Mouse (Mus musculus): ENCODE measurements around the gene Dnah9.

Gene Dnah9

DNA sequence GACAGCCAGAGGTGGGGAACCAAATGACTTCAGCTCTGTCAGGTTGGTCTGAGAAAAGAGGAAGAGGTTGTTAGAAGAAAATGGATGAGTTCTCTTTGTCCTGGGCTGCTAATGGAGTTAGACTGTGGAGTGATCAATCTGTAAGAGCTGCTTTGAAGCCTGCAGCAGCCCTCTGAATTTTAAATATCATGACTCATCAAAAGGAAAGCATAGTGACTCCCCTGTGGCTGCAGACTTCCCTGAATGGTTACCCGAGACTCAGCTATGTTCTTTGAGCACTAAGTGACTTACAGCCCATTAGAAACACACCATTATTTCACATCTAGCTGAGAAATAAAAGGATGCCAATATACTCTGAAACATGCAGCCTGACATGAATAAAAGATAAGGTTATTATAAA lies 240.4 kb downstream of the Dnah9 start:
- no peak for DNase-seq (ENCODE audit: low read depth, low spot score)

DNA sequence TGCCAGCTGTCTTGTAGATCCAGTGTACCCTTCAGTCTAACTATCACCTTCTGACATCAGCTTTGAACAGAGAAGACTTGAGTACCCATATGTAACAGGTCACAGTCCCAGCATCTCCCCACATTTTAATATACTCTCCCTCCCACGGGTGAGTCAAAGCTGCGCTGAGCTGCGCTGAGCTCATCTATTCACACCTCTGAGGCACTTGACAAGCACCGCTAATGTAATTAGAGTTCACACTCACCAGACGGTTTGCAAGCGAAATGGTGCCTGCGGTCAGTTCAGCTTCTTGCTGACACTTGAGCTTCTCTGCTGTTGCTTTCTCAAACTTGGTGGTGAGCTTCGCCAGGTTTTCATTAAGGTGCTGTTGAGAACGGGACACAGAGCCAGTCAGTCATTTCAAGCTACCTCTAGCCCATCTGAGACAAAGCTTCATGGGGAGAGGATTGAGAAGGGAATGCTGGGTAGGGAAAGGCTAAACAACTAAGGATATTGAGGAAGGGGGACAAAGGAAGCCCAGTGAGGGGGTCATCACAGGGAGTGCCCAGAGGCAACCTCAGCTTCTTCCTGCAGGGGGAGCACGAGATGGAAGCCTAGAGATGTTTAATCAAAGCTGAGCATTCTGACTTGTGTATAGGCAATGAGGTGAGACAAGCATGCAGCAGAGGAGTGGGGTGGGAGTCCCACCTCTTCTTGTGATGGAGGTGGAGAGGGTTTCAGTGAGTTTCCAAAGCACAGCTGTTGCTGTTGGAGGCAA lies 249.7 kb downstream of the Dnah9 start:
- DNase-seq (ENCODE audit: low read depth, low spot score) = peak; percentile 4

DNA sequence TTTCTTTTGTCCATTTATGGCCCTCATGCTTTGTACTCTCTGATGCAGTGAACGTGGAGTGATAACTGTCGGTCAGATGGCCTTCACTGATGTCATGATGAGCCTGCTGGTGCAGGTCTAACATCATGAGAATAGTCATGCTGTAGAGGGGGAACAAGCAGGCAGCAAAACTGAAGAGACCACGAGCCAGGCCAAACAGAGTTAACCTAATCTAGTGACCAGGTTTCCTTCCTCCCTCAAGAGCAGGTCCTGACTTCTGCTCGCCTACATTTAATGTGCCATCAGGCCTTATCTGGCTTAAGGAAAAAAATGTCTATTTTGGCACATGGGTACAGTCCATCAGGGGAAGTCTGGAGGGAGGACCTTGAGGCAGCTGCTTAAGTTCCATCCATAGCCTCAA lies 259.2 kb downstream of the Dnah9 start:
- no peak for DNase-seq (ENCODE audit: low read depth, low spot score)

DNA sequence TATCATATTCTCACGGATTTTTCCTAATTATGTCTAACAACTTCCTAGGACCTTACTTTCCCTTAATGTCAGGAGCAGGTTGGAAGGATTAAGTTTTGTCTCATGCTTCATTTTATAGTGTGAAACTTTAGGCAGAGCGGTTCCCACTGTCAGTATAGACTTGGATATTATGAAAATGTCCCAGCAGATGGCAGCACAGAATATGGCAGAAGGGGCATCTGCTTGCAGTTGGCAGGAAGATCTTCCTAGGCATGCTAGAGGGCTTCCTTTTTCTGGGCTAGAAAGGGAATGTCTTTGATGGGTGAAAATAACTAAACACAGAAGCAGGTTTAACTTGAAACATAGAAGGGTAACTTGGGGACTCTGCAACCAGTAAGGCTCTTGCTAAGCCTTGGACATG lies 262.9 kb downstream of the Dnah9 start:
- DNase-seq (ENCODE audit: low read depth, low spot score) = peak; percentile 3

DNA sequence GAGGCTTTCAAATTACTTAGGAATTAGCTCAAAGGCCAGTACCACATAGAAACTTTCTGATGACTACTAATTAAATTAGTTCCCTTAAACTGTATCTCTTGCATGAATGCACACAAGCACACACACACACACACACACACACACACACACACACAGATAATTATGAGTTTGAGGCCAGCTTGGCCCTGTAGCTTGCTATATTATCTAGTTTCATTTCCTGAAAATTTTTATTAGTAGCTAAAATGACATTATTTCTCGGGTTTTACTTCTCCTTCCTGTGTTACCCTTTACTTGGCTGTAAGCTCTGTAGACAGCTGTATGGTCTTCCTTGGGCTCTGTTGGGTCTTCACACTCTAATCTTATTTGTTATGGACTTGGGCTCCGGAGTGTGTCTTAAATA lies 264.4 kb downstream of the Dnah9 start:
- no peak for DNase-seq (ENCODE audit: low read depth, low spot score)

DNA sequence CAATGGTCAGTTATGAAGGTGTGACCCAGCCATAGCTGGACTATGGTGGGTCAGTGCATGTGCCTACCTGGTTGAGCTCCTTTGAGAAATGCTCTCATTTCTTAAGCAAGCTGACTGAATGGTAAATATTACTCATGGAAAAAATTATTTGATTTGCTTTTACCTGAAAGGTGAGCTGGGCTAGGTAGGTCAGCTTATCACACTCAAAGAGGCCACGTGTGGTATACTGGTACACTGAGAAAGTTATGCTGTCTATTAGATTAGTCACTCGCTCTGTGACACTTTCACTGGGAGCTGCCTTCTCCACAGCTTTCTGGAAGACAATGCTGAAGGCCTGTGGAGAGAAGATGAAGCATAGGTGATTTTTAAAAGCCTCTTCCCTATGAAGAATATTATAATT lies 286.9 kb downstream of the Dnah9 start:
- no peak for DNase-seq (ENCODE audit: low read depth, low spot score)

DNA sequence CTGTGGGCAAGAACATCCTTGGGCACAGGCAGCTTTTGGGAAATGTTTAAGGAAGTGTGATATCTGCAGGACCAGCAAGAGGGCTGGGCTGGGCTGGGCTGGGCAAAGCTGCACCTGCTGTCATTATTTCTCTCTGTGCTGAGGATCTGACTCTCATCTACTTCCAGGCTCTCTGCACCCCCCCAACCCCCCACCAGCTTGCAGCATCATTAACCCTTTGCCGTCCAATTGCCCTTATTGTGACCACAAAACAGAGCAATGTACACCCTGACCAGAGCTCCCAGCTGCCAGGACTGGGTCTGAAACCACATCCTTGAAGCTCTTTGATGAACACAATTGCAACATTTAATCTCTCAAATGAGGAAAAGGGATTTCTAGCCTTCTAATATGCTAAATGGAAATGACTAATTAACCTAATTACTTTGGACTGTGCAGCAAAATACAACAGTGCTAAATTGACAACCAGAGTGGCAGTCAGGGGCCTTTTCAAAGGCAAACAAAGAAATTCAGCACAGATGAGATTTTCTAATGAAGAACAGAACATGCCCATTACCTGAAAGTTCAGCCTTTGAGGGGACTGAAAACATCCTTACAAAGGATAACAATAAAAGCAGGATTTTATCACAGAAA lies 291.1 kb downstream of the Dnah9 start:
- DNase-seq (ENCODE audit: low read depth, low spot score) = no peak

DNA sequence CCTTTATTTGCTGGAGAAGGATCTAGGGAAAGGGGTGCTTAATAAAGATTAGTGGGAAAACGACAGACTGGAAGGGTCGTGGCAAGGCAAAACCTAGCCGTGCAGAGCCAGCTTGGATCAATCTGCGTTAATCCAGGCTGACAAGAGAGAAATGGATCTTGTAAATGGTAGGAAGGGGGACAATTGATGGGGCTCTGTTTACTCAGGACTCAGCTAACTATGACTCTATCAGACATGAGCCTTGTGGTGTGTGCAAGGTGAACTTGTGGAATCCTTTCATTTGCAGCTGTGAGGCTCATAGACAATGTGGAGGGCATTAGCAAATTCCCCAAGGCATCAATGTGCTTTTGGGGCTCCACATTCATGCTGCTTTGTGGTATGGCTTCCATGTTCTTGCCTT lies 306.9 kb downstream of the Dnah9 start:
- DNase-seq (ENCODE audit: low read depth, low spot score) = no peak

DNA sequence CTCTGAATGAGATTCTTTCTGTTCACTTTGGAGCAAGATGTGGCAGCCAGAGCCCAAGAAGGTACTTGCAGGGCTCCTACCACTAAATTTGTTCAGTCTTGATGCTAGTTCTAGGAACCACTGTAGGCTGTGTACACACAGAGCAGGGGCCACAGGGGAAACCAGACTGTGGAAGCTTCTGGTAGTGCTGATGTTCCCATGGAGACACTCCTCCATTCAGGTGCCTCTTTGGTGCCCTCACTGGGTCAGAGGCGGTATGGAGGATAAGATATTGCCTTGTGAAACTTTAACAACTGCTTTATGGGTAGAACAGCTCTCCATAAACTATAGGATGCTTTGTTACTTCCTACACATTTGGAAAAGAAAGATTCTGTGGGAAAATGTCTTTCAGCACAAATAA lies 316.3 kb downstream of the Dnah9 start:
- DNase-seq (ENCODE audit: low read depth, low spot score) = peak; percentile 21

DNA sequence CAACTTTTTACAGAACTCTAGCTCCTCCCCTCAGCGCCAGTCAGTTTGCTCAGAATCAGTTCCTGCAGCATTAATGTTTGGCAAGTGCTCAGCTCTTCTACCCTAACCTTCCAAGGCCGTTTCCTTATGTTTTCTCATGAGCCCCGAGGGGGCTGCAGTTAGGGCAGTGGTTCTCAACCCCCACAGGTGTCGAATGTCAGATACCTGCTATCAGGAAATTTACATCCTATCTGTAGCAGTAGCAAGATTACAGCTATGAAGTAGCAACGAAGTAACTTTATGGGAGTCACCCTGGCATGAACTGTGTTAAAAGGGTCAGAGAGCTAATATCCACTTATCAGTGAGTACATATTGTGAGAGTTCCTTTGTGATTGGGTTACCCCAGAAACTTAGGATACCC lies 321.9 kb downstream of the Dnah9 start:
- no peak for DNase-seq (ENCODE audit: low read depth, low spot score)

DNA sequence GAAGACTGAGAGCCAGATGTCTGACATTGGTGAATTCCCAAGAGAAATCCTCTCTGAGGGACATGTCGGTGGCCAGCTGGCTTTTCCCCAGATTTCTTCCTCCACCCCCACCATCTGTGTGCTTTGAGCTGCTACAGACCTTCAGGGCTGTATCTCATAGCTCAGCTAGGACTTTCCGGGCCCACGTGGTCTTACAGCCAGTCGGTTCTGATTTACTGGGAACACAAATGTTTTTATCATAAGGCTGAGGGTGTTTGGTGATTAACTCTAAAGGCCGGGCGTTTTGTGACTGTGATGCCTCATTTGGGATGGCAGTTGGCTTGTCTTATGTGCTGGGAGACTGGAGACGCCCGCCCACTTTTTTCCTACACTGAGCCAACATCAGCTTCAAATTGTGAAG lies 329.4 kb downstream of the Dnah9 start:
- no peak for DNase-seq (ENCODE audit: low read depth, low spot score)

DNA sequence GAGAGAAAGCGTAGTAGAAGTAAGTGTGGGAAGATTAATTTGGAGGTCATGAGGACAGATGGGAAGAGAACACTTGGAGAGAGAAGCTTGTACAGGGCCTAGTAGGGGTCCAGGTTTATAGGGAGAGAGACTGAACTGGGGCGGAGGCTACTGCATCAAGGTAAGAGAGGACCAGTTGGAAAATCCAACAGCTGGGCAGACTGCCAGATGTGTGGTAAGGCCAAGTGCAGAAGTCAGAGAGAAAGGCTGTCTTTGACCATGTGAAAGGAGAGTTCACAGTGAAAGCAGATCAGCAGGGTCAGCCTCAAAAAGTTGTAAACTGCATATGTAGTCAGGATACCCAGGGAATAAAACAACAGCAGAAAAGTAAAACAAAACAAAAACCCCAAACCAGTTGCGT lies 343.8 kb downstream of the Dnah9 start:
- no peak for DNase-seq (ENCODE audit: low read depth, low spot score)

DNA sequence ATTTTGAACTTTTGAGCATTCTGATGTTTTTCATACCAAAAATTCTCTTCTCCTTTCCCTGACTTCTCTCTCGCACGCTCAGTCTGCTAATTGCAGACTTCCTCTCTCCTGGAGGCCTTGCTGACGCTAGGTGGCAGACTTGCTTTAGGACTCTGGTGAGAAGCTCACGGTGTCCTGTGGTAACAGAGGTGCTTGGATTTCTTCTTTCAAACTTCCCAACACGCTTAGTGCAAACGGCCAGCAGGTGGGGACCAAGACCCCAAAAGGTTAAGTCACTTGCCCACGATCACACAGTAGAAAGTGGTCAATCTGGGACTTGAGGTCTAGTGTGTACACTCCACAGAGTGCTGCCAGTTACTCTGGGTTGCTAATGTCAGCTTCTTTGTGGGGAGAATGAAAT lies 347.5 kb downstream of the Dnah9 start:
- peak; percentile 91 for DNase-seq (ENCODE audit: low read depth, low spot score)

DNA sequence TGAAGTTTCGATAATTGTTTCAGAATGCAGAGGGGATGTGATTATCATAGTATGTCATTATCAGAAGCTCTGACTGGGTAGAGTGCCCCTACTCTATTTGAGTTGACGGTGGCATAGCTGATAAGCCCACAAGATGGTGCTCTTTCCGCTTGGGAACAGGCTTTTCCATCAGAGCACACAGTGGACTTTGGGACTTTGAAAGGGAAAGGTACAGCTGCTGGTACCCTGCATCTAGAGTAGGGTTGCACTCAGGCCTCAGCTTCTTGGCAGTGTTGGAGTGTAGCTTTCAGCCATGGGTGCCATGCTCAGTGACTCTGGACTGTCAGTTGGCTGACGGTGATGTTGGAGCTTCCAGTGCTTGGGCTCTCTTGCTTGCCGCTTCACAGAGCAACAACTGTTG lies 348.1 kb downstream of the Dnah9 start:
- peak; percentile 35 for DNase-seq (ENCODE audit: low read depth, low spot score)

DNA sequence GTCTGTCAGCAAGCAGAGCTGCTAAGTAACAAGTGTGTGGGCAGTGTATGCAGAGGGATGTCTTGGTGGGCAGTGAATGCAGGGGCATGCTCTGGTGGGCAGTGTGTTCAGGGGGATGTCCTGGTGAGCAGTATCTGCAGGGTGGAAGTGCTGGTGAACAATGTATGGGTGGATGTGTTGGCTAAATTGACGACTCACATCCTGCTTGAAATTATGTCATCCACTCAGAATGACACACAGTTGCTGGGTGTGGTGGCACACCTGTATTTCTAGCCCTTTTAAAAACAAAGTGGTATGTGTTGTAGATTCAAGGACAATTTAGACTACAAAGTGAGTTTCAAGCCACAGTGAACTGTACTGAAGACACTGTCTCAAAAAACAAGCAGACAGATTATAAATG lies 350.2 kb downstream of the Dnah9 start:
- DNase-seq (ENCODE audit: low read depth, low spot score) = no peak

DNA sequence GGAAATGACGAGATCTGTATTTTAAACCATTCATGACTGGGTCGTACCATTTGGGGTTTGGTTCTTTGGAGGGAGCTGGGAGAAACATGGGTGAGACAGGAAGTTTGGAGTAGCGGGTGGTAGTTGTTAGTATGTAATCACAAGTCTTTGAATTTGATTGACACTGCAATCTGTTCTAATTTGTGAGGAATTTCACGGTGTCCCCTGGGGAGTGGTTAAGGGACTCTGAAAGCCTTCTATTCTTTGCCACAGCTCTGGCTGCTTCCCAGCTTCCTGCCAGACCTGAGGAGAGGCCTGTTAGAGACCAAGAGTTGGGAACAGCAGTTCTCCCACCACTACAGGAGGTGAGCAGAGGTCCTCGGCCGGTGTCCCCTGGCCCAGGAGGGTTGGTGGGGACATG lies 352.1 kb downstream of the Dnah9 start:
- no peak for DNase-seq (ENCODE audit: low read depth, low spot score)

DNA sequence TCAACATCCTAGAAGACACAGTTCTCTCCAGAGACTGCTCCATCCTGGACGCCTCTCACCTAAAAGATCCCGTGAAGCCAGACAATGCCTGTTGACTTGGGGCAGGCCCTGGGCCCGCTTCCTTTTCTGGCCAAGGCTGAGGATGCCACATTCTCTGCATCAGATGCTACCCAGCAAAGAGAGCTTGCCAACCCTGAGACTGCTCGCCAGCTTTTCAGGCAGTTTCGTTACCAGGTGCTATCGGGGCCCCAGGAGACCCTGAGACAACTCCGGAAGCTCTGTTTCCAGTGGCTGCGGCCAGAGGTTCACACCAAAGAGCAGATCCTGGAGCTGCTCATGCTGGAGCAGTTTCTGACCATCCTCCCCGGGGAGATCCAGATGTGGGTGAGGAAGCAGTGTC lies 354.0 kb downstream of the Dnah9 start:
- no peak for DNase-seq (ENCODE audit: low read depth, low spot score)

DNA sequence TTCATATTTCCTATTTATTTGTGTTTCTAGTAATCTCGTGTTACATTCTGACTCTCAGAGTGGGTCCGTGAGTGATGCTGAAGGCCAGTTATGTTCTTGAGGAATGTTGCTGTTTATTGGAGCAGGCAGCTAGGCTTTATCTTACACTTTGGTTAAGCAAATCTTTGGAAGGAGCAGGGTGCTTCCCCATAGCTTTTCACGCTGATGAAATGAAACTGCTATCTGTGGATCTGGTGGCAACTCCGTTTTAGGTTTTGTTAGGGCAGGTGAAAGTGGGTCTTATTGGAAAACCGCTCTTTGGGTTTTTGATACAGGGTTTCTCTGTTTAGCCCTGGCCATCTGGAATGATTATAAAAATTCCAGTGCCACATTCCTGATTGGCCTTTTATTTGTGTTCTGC lies 356.3 kb downstream of the Dnah9 start:
- no peak for DNase-seq (ENCODE audit: low read depth, low spot score)

DNA sequence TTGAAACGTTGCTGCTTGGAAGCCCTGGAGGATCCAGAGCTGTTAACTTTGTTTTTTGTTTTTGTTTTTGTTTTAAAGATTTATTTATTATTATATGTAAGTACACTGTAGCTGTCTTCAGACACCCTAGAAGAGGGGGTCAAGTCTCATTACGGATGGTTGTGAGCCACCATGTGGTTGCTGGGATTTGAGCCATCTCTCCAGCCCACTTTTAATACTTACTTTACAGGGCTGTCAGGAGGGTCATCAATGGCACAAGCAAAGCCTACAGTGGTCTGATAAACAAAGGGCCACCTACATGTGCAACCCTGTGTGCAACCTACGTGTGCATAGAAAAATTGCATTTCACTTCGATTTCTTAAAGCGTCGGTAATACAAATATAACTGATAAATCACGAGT lies 360.8 kb downstream of the Dnah9 start:
- DNase-seq (ENCODE audit: low read depth, low spot score) = no peak

DNA sequence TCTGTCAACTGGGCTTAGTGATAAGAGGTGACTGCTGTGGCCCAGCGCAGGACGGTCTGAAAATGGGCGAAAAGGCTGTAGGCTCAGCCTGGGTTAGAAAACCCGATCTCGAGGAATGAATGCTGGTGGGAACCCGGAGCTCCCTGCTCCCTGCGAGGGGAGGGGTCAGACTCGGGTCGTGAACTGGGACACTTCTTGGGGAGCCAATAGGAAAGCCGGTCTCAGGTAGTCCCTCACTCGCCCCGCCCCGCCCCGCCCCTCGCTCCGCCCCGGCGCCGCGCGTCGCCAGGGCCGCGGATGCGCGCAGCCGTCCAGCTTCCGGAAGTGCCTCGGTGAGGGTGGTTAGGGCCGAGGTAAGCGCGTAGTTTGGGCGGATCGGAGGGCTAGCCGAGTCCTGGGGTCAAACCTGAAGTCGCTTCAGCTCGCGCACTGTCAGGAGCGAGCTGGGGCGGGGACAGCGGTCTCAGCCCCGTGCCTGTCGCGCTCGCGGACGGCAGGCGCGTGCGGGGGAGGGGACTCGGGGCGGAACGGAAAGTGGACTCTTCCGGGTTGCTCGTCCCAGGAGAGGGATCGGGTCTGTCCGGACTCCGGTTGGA lies 361.3 kb downstream of the Dnah9 start, which contains the start of gene Zkscan6:
Zkscan6 (plus strand) TSS at position 267 of the 596 bp plus-strand sequence.
- DNase-seq (ENCODE audit: low read depth, low spot score) = peak; percentile 93

DNA sequence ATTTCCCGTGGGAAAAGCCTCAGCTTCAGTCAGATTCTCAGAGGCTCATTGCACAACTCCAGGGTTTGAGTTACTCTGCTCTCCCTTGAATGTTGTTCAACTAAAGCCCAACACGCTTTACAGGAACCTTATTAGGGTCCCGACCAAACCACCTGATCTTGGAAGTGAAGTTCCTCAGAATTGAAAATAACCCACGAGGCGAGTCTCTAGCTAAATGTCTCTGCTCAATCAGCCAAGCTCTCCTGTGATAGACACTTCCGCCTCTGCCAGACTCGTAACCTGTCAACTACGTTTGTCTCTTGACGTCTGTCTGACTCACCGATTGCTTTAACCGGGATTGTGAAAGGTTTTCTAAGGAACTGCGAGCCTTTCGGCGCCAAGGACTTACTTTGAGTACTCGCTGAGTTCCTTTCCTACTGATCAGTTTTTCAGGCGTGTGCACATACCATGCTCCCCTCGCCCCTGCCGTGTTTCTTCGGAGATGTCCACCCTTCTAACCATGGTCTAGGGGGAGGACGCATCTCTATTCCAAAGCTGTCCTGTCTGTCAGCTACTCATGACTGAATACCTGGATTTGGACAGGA lies 361.9 kb downstream of the Dnah9 start:
- peak; percentile 15 for DNase-seq (ENCODE audit: low read depth, low spot score)

DNA sequence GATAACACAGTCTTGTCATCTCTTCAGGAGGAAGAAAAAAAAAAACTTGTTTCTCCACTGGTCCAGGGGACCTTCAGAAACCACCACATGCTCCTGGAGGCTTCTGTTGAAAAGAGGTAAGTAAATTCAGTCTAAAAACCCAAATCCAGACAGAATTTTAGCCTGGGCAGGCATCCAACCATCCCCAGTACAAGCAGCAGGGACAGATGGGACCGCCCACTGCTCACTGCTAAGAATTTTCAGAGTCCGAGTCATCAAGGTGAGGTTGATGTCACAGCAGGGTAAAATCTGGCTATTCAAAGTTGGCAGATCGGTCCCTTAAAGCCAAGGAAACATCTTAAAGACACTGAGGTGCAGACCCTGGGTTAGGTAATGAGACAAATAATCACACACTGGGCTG lies 366.5 kb downstream of the Dnah9 start:
- DNase-seq (ENCODE audit: low read depth, low spot score) = no peak

DNA sequence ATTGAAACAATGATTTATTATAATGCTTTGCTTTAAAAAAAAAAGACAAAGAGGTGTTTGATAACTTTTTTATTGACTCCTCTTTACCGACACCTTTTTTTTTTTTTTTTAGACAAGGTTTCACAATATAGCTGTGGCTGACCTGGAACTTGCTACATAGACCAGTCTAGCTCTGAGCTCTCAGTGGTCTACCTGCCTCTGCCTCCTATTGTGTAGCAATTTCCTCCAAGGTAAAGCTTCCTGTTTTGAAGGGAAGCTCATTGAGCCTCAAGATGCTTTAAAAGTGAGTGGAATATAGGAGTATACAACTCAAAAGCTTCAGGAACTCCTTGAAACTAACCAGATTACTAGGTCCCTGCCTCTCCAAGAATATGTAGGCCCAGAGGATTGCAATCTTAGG lies 372.5 kb downstream of the Dnah9 start:
- DNase-seq (ENCODE audit: low read depth, low spot score) = no peak
